Mouse (Mus musculus): ENCODE results near the gene Tmem179b. TPM values are rescaled to one million over a fixed set of nuclear protein-coding genes. Genes with fewer than 3 reads are reported as not detected.

Gene Tmem179b
- polyA plus RNA-seq, 1 experiment from 2014 or later = 80.4 TPM

GRCm38 (mm10) chr19:8763276-8763675 is 11.0 kb downstream of the Tmem179b start:
- Histone ChIP-seq H3K4me3 (ENCODE audit: low read length) (no peak overlapping the region), H3K9me3 (ENCODE audit: control insufficient read depth, low read length) (peaks cover 11% of the 10 kb centered on the region), H3K4me2 (replicated peaks; ENCODE audit: low read depth, low read length) (no peak overlapping the region), H3K27me3 (ENCODE audit: control insufficient read depth, insufficient read depth, low read length) (no peaks in the 10 kb centered on the region), H3K9ac (ENCODE audit: low read depth, low read length) (no peak overlapping the region), H3K4me1 (ENCODE audit: control insufficient read depth, insufficient read depth, low read length) (peaks cover 3% of the 10 kb centered on the region; the same call in 1 of the 2 replicates), H3K36me3 (ENCODE audit: control insufficient read depth, insufficient read depth, low read length) (peaks cover 61% of the 10 kb centered on the region), H3K27ac (ENCODE audit: low read depth, low read length) (no peak overlapping the region)
- no peak for ATAC-seq (ENCODE audit: low FRiP score, low TSS enrichment)
- 92% methylated on average over 4 of the region's 4 CpGs for WGBS

GRCm38 (mm10) chr19:8760757-8761156 is 13.5 kb downstream of the Tmem179b start:
- H3K27me3 ChIP-seq (ENCODE audit: control insufficient read depth, insufficient read depth, low read length) = no peaks in the 10 kb centered on the region
- H3K4me2 ChIP-seq (replicated peaks; ENCODE audit: low read depth, low read length) = no peak overlapping the region
- peaks cover 7% of the 10 kb centered on the region; the same call in 1 of the 2 replicates for H3K4me1 ChIP-seq (ENCODE audit: control insufficient read depth, insufficient read depth, low read length)
- H3K36me3 ChIP-seq (ENCODE audit: control insufficient read depth, insufficient read depth, low read length) = peaks cover 37% of the 10 kb centered on the region
- no peak overlapping the region for H3K4me3 ChIP-seq (ENCODE audit: low read length)
- peaks cover 11% of the 10 kb centered on the region for H3K9me3 ChIP-seq (ENCODE audit: control insufficient read depth, low read length)
- 91% methylated on average over 2 of the region's 2 CpGs for WGBS
- H3K9ac ChIP-seq (ENCODE audit: low read depth, low read length) = no peak overlapping the region
- no peak for ATAC-seq (ENCODE audit: low FRiP score, low TSS enrichment)
- no peak overlapping the region for H3K27ac ChIP-seq (ENCODE audit: low read depth, low read length)

- Histone ChIP-seq H3K4me3 (ENCODE audit: low read length) (no peak overlapping the region; the same call in 1 of the 2 replicates), H3K4me1 (ENCODE audit: control insufficient read depth, insufficient read depth, low read length) (peaks cover 14% of the 10 kb centered on the region; the same call in 1 of the 2 replicates), H3K27ac (ENCODE audit: low read depth, low read length) (no peak overlapping the region), H3K9ac (ENCODE audit: low read depth, low read length) (no peak overlapping the region), H3K36me3 (ENCODE audit: control insufficient read depth, insufficient read depth, low read length) (peaks cover 31% of the 10 kb centered on the region), H3K4me2 (replicated peaks; ENCODE audit: low read depth, low read length) (peak overlapping the region; percentile 81; the same call in 1 of the 2 replicates), H3K27me3 (ENCODE audit: control insufficient read depth, insufficient read depth, low read length) (no peaks in the 10 kb centered on the region), H3K9me3 (ENCODE audit: control insufficient read depth, low read length) (no peaks in the 10 kb centered on the region)
- WGBS = 90% methylated on average over 2 of the region's 2 CpGs
- ATAC-seq (ENCODE audit: low FRiP score, low TSS enrichment) = no peak
These were observed 15.4 kb downstream of the Tmem179b start for GRCm38 (mm10) chr19:8758899-8759298.

- Histone ChIP-seq H3K27ac (ENCODE audit: low read depth, low read length) (peak overlapping the region; percentile 90), H3K9ac (ENCODE audit: low read depth, low read length) (peak overlapping the region; percentile 95), H3K27me3 (ENCODE audit: control insufficient read depth, insufficient read depth, low read length) (no peaks in the 10 kb centered on the region), H3K4me3 (ENCODE audit: low read length) (peak overlapping the region; percentile 96), H3K4me2 (replicated peaks; ENCODE audit: low read depth, low read length) (peak overlapping the region; percentile 81), H3K36me3 (ENCODE audit: control insufficient read depth, insufficient read depth, low read length) (peaks cover 31% of the 10 kb centered on the region), H3K4me1 (ENCODE audit: control insufficient read depth, insufficient read depth, low read length) (peaks cover 14% of the 10 kb centered on the region; the same call in 1 of the 2 replicates), H3K9me3 (ENCODE audit: control insufficient read depth, low read length) (no peaks in the 10 kb centered on the region)
- WGBS = 4% methylated on average over 14 of the region's 14 CpGs
- ATAC-seq (ENCODE audit: low FRiP score, low TSS enrichment) = no peak
These were observed 16.7 kb downstream of the Tmem179b start for GRCm38 (mm10) chr19:8757471-8757998.

GRCm38 (mm10) chr19:8756635-8757387 is 17.5 kb downstream of the Tmem179b start, which contains the start of gene Nxf1:
Gene Nxf1, plus strand, starts transcription at chr19:8757073.
- Histone ChIP-seq H3K36me3 (ENCODE audit: control insufficient read depth, insufficient read depth, low read length) (peaks cover 34% of the 10 kb centered on the region), H3K4me2 (replicated peaks; ENCODE audit: low read depth, low read length) (peak within 1 kb of the TSS; percentile 81), H3K9ac (ENCODE audit: low read depth, low read length) (peak within 1 kb of the TSS; percentile 95), H3K4me3 (ENCODE audit: low read length) (peak within 1 kb of the TSS; percentile 96), H3K4me1 (ENCODE audit: control insufficient read depth, insufficient read depth, low read length) (peaks cover 14% of the 10 kb centered on the region; the same call in 1 of the 2 replicates), H3K27ac (ENCODE audit: low read depth, low read length) (peak within 1 kb of the TSS; percentile 90), H3K27me3 (ENCODE audit: control insufficient read depth, insufficient read depth, low read length) (no peaks in the 10 kb centered on the region), H3K9me3 (ENCODE audit: control insufficient read depth, low read length) (no peaks in the 10 kb centered on the region)
- under 1% methylated on average over 75 of the region's 75 CpGs for WGBS
- ATAC-seq (ENCODE audit: low FRiP score, low TSS enrichment) = peak; percentile 94

GRCm38 (mm10) chr19:8755652-8756051 is 18.6 kb downstream of the Tmem179b start:
- H3K4me2 ChIP-seq (replicated peaks; ENCODE audit: low read depth, low read length) = no peak overlapping the region
- peaks cover 14% of the 10 kb centered on the region; the same call in 1 of the 2 replicates for H3K4me1 ChIP-seq (ENCODE audit: control insufficient read depth, insufficient read depth, low read length)
- H3K27me3 ChIP-seq (ENCODE audit: control insufficient read depth, insufficient read depth, low read length) = no peaks in the 10 kb centered on the region
- no peak overlapping the region for H3K9ac ChIP-seq (ENCODE audit: low read depth, low read length)
- 71% methylated on average over 3 of the region's 3 CpGs for WGBS
- no peaks in the 10 kb centered on the region for H3K9me3 ChIP-seq (ENCODE audit: control insufficient read depth, low read length)
- no peak for ATAC-seq (ENCODE audit: low FRiP score, low TSS enrichment)
- 0 out of 2 replicates have a peak overlapping the region, but pooled peaks have one; percentile 96 for H3K4me3 ChIP-seq (ENCODE audit: low read length)
- H3K36me3 ChIP-seq (ENCODE audit: control insufficient read depth, insufficient read depth, low read length) = peaks cover 43% of the 10 kb centered on the region
- H3K27ac ChIP-seq (ENCODE audit: low read depth, low read length) = no peak overlapping the region

GRCm38 (mm10) chr19:8747368-8747767 is 26.9 kb downstream of the Tmem179b start:
- peaks cover 7% of the 10 kb centered on the region; the same call in 1 of the 2 replicates for H3K4me1 ChIP-seq (ENCODE audit: control insufficient read depth, insufficient read depth, low read length)
- H3K36me3 ChIP-seq (ENCODE audit: control insufficient read depth, insufficient read depth, low read length) = peaks cover 90% of the 10 kb centered on the region
- H3K4me3 ChIP-seq (ENCODE audit: low read length) = no peak overlapping the region
- H3K9me3 ChIP-seq (ENCODE audit: control insufficient read depth, low read length) = no peaks in the 10 kb centered on the region
- H3K9ac ChIP-seq (ENCODE audit: low read depth, low read length) = no peak overlapping the region
- H3K27me3 ChIP-seq (ENCODE audit: control insufficient read depth, insufficient read depth, low read length) = no peaks in the 10 kb centered on the region
- no peak overlapping the region for H3K27ac ChIP-seq (ENCODE audit: low read depth, low read length)
- H3K4me2 ChIP-seq (replicated peaks; ENCODE audit: low read depth, low read length) = no peak overlapping the region
- ATAC-seq (ENCODE audit: low FRiP score, low TSS enrichment) = no peak
- 75% methylated on average over 2 of the region's 2 CpGs for WGBS

- Histone ChIP-seq H3K27me3 (ENCODE audit: control insufficient read depth, insufficient read depth, low read length) (no peaks in the 10 kb centered on the region), H3K9me3 (ENCODE audit: control insufficient read depth, low read length) (no peaks in the 10 kb centered on the region), H3K27ac (ENCODE audit: low read depth, low read length) (no peak overlapping the region), H3K4me3 (ENCODE audit: low read length) (no peak overlapping the region), H3K36me3 (ENCODE audit: control insufficient read depth, insufficient read depth, low read length) (peaks cover 77% of the 10 kb centered on the region), H3K4me1 (ENCODE audit: control insufficient read depth, insufficient read depth, low read length) (peaks cover 11% of the 10 kb centered on the region; the same call in 1 of the 2 replicates), H3K9ac (ENCODE audit: low read depth, low read length) (no peak overlapping the region), H3K4me2 (replicated peaks; ENCODE audit: low read depth, low read length) (no peak overlapping the region)
- WGBS = 90% methylated on average over 1 of the region's 1 CpGs
- no peak for ATAC-seq (ENCODE audit: low FRiP score, low TSS enrichment)
These were observed 28.9 kb downstream of the Tmem179b start for GRCm38 (mm10) chr19:8745382-8745781.

GRCm38 (mm10) chr19:8742176-8742575 is 32.1 kb downstream of the Tmem179b start:
- Histone ChIP-seq H3K4me3 (ENCODE audit: low read length) (peak overlapping the region; percentile 76), H3K36me3 (ENCODE audit: control insufficient read depth, insufficient read depth, low read length) (peaks cover 77% of the 10 kb centered on the region), H3K4me1 (ENCODE audit: control insufficient read depth, insufficient read depth, low read length) (peaks cover 14% of the 10 kb centered on the region; the same call in 1 of the 2 replicates), H3K9me3 (ENCODE audit: control insufficient read depth, low read length) (no peaks in the 10 kb centered on the region), H3K9ac (ENCODE audit: low read depth, low read length) (peak overlapping the region; percentile 93), H3K27ac (ENCODE audit: low read depth, low read length) (peak overlapping the region; percentile 98), H3K4me2 (replicated peaks; ENCODE audit: low read depth, low read length) (peak overlapping the region; percentile 94), H3K27me3 (ENCODE audit: control insufficient read depth, insufficient read depth, low read length) (no peaks in the 10 kb centered on the region)
- 16% methylated on average over 14 of the region's 14 CpGs for WGBS
- no peak for ATAC-seq (ENCODE audit: low FRiP score, low TSS enrichment)
